Mouse (Mus musculus) cerebellum, adult 2 months (tissue): ENCODE data around the gene Mrpl19.

ENCODE experiments used
- CTCF ChIP-seq: fragments of 200-500 bp; IDR thresholded peaks from 2 replicates; pipeline ENCODE4 v1.5.1; 2011; ENCODE audit warnings: low read depth, mild to moderate bottlenecking, control low read depth, low read length, moderate library complexity, borderline replicate concordance; ENCODE audit not compliant: insufficient read depth
- POLR2A ChIP-seq: fragments of 200-500 bp; IDR thresholded peaks from 2 replicates; pipeline ENCODE4 v1.6.1; 2011; ENCODE audit warnings: low read length, control low read depth, borderline replicate concordance; ENCODE audit not compliant: insufficient read depth

GRCm38 (mm10) chr6:81912177-81912576, 53.6 kb downstream of the Mrpl19 start:
- TF ChIP-seq POLR2A = no peak
- no peak for TF ChIP-seq CTCF
